Mouse (Mus musculus): ENCODE results near the gene Sfxn5. TPM values are rescaled to one million over a fixed set of nuclear protein-coding genes. Genes with fewer than 3 reads are reported as not detected.

Sfxn5 gene
- polyA plus RNA-seq, 1 experiment from 2014 or later: 15.8 TPM

GRCm38 (mm10) chr6:85344929-85345328 is 11.7 kb upstream of the Sfxn5 start:
- Histone ChIP-seq H3K27ac (replicated peaks) (no peak overlapping the region), H3K4me2 (no peak overlapping the region), H3K9me3 (no peaks in the 10 kb centered on the region), H3K36me3 (peaks cover 34% of the 10 kb centered on the region), H3K4me1 (replicated peaks) (no peaks in the 10 kb centered on the region), H3K9ac (no peak overlapping the region), H3K4me3 (no peak overlapping the region), H3K27me3 (0 out of 2 replicates have a peak, but pooled peaks cover 2% of the 10 kb centered on the region)
- no peak for ATAC-seq (ENCODE audit: low read depth)

- Histone ChIP-seq H3K27me3 (0 out of 2 replicates have a peak, but pooled peaks cover 2% of the 10 kb centered on the region), H3K4me3 (no peak overlapping the region)
Observed at GRCm38 (mm10) chr6:85343027-85343426, 9.8 kb upstream of the Sfxn5 start.

GRCm38 (mm10) chr6:85341814-85342501 is 8.7 kb upstream of the Sfxn5 start:
- Histone ChIP-seq H3K9ac (no peak overlapping the region), H3K4me1 (replicated peaks) (no peaks in the 10 kb centered on the region), H3K4me2 (no peak overlapping the region), H3K27ac (replicated peaks) (no peak overlapping the region), H3K4me3 (no peak overlapping the region), H3K27me3 (0 out of 2 replicates have a peak, but pooled peaks cover 4% of the 10 kb centered on the region), H3K9me3 (no peaks in the 10 kb centered on the region), H3K36me3 (peaks cover 23% of the 10 kb centered on the region)
- ATAC-seq (ENCODE audit: low read depth): no peak
- WGBS: 74% methylated on average over 13 of the region's 13 CpGs

More at GRCm38 (mm10) chr6:85343027-85343426, 9.8 kb upstream of the Sfxn5 start:
- no peak overlapping the region for H3K4me2 ChIP-seq
- no peak overlapping the region for H3K27ac ChIP-seq (replicated peaks)
- ATAC-seq (ENCODE audit: low read depth): no peak
- no peak overlapping the region for H3K9ac ChIP-seq
- WGBS: 87% methylated on average over 8 of the region's 8 CpGs
- peaks cover 24% of the 10 kb centered on the region for H3K36me3 ChIP-seq
- no peaks in the 10 kb centered on the region for H3K9me3 ChIP-seq
- no peaks in the 10 kb centered on the region for H3K4me1 ChIP-seq (replicated peaks)

- H3K4me2 ChIP-seq: no peak overlapping the region
- no peaks in the 10 kb centered on the region for H3K4me1 ChIP-seq (replicated peaks)
- 75% methylated on average over 12 of the region's 12 CpGs for WGBS
- no peak overlapping the region for H3K27ac ChIP-seq (replicated peaks)
- no peaks in the 10 kb centered on the region for H3K9me3 ChIP-seq
- H3K9ac ChIP-seq: no peak overlapping the region
- H3K27me3 ChIP-seq: peaks cover 18% of the 10 kb centered on the region; the same call in 1 of the 2 replicates
- no peak for ATAC-seq (ENCODE audit: low read depth)
- no peak overlapping the region for H3K4me3 ChIP-seq
- H3K36me3 ChIP-seq: peaks cover 29% of the 10 kb centered on the region
Observed at GRCm38 (mm10) chr6:85340184-85340583, 7.0 kb upstream of the Sfxn5 start.

- ATAC-seq (ENCODE audit: low read depth): no peak
- 82% methylated on average over 1 of the region's 1 CpGs for WGBS
- H3K27me3 ChIP-seq: peaks cover 18% of the 10 kb centered on the region; the same call in 1 of the 2 replicates
Observed at GRCm38 (mm10) chr6:85339273-85339901, 6.2 kb upstream of the Sfxn5 start.

GRCm38 (mm10) chr6:85336944-85337343 is 3.7 kb upstream of the Sfxn5 start:
- no peak overlapping the region for H3K27ac ChIP-seq (replicated peaks)
- H3K36me3 ChIP-seq: peaks cover 29% of the 10 kb centered on the region
- H3K4me1 ChIP-seq (replicated peaks): peaks cover 11% of the 10 kb centered on the region
- WGBS: 88% methylated on average over 9 of the region's 9 CpGs
- H3K9me3 ChIP-seq: no peaks in the 10 kb centered on the region
- ATAC-seq (ENCODE audit: low read depth): no peak
- no peak overlapping the region for H3K9ac ChIP-seq
- H3K4me2 ChIP-seq: no peak overlapping the region
- peaks cover 21% of the 10 kb centered on the region for H3K27me3 ChIP-seq
- H3K4me3 ChIP-seq: no peak overlapping the region

More at GRCm38 (mm10) chr6:85339273-85339901, 6.2 kb upstream of the Sfxn5 start:
- H3K4me2 ChIP-seq: no peak overlapping the region
- no peak overlapping the region for H3K4me3 ChIP-seq
- H3K27ac ChIP-seq (replicated peaks): no peak overlapping the region
- no peaks in the 10 kb centered on the region for H3K9me3 ChIP-seq
- no peaks in the 10 kb centered on the region for H3K4me1 ChIP-seq (replicated peaks)
- H3K9ac ChIP-seq: no peak overlapping the region
- H3K36me3 ChIP-seq: peaks cover 29% of the 10 kb centered on the region

GRCm38 (mm10) chr6:85335352-85335751 is 2.1 kb upstream of the Sfxn5 start:
- H3K4me3 ChIP-seq: no peak overlapping the region

GRCm38 (mm10) chr6:85334851-85335250 is 1.6 kb upstream of the Sfxn5 start:
- Histone ChIP-seq H3K9me3 (no peaks in the 10 kb centered on the region), H3K27me3 (peaks cover 32% of the 10 kb centered on the region), H3K4me2 (no peak overlapping the region), H3K9ac (no peak overlapping the region), H3K27ac (replicated peaks) (no peak overlapping the region), H3K4me3 (no peak overlapping the region), H3K4me1 (replicated peaks) (peaks cover 16% of the 10 kb centered on the region), H3K36me3 (peaks cover 16% of the 10 kb centered on the region)
- no peak for ATAC-seq (ENCODE audit: low read depth)
- WGBS: 71% methylated on average over 5 of the region's 5 CpGs

More at GRCm38 (mm10) chr6:85335352-85335751, 2.1 kb upstream of the Sfxn5 start:
- no peaks in the 10 kb centered on the region for H3K9me3 ChIP-seq
- ATAC-seq (ENCODE audit: low read depth): no peak
- H3K4me2 ChIP-seq: no peak overlapping the region
- no peak overlapping the region for H3K9ac ChIP-seq
- peaks cover 32% of the 10 kb centered on the region for H3K27me3 ChIP-seq
- no peak overlapping the region for H3K27ac ChIP-seq (replicated peaks)
- 70% methylated on average over 3 of the region's 3 CpGs for WGBS
- peaks cover 16% of the 10 kb centered on the region for H3K36me3 ChIP-seq
- H3K4me1 ChIP-seq (replicated peaks): peaks cover 16% of the 10 kb centered on the region

GRCm38 (mm10) chr6:85334251-85334650 is 1.0 kb upstream of the Sfxn5 start:
- H3K4me2 ChIP-seq: peak overlapping the region; percentile 97; the same call in 1 of the 2 replicates
- no peak for ATAC-seq (ENCODE audit: low read depth)
- 0 out of 2 replicates have a peak overlapping the region, but pooled peaks have one; percentile 97 for H3K27ac ChIP-seq (replicated peaks)
- H3K27me3 ChIP-seq: peaks cover 32% of the 10 kb centered on the region
- H3K36me3 ChIP-seq: peaks cover 16% of the 10 kb centered on the region
- H3K9me3 ChIP-seq: no peaks in the 10 kb centered on the region
- no peak overlapping the region for H3K9ac ChIP-seq
- H3K4me3 ChIP-seq: peak overlapping the region; percentile 73; the same call in 1 of the 2 replicates
- H3K4me1 ChIP-seq (replicated peaks): peaks cover 16% of the 10 kb centered on the region

GRCm38 (mm10) chr6:85333732-85334131 is 510 bp upstream of the Sfxn5 start:
- H3K4me1 ChIP-seq (replicated peaks): peaks cover 16% of the 10 kb centered on the region
- ATAC-seq (ENCODE audit: low read depth): peak; percentile 3; the same call in 1 of the 2 replicates

GRCm38 (mm10) chr6:85332351-85332999 is 747 bp downstream of the Sfxn5 start:
- Histone ChIP-seq H3K27ac (replicated peaks) (peak overlapping the region; percentile 97), H3K9ac (peak overlapping the region; percentile 81)
- WGBS: under 1% methylated on average over 41 of the region's 41 CpGs

More at GRCm38 (mm10) chr6:85333732-85334131, 510 bp upstream of the Sfxn5 start:
- 3% methylated on average over 13 of the region's 13 CpGs for whole genome bisulfite sequencing
- peak overlapping the region; percentile 97 for H3K27ac ChIP-seq (replicated peaks)
- peak overlapping the region; percentile 73 for H3K4me3 ChIP-seq
- peaks cover 32% of the 10 kb centered on the region for H3K27me3 ChIP-seq
- peak overlapping the region; percentile 72 for H3K9ac ChIP-seq
- no peaks in the 10 kb centered on the region for H3K9me3 ChIP-seq
- H3K36me3 ChIP-seq: peaks cover 16% of the 10 kb centered on the region
- H3K4me2 ChIP-seq: peak overlapping the region; percentile 97

GRCm38 (mm10) chr6:85331736-85332135 is 1.5 kb downstream of the Sfxn5 start:
- 14% methylated on average over 8 of the region's 8 CpGs for WGBS
- Histone ChIP-seq H3K9ac (0 out of 2 replicates have a peak overlapping the region, but pooled peaks have one; percentile 81), H3K9me3 (no peaks in the 10 kb centered on the region), H3K4me2 (peak overlapping the region; percentile 97), H3K36me3 (peaks cover 4% of the 10 kb centered on the region), H3K27me3 (peaks cover 28% of the 10 kb centered on the region), H3K4me1 (replicated peaks) (peaks cover 16% of the 10 kb centered on the region), H3K4me3 (peak overlapping the region; percentile 73), H3K27ac (replicated peaks) (no peak overlapping the region)
- ATAC-seq (ENCODE audit: low read depth): no peak

More at GRCm38 (mm10) chr6:85332351-85332999, 747 bp downstream of the Sfxn5 start:
- Histone ChIP-seq H3K27me3 (peaks cover 32% of the 10 kb centered on the region), H3K4me2 (peak overlapping the region; percentile 97), H3K4me1 (replicated peaks) (peaks cover 16% of the 10 kb centered on the region), H3K9me3 (no peaks in the 10 kb centered on the region), H3K36me3 (peaks cover 12% of the 10 kb centered on the region), H3K4me3 (peak overlapping the region; percentile 73)
- peak; percentile 36 for ATAC-seq (ENCODE audit: low read depth)

Measured in neural tube, embryonic 13.5 days (tissue).